Mouse (Mus musculus) kidney, postnatal 14 days (tissue): ENCODE data around the gene Sh2d1b1.

Source experiments
- DNase-seq: peaks from one replicate; pipeline ENCODE4 v3.0.0; 2022; ENCODE audit warnings: mixed read lengths

Gene Sh2d1b1

GRCm38 (mm10) chr1:170325277-170325676 lies 48.2 kb downstream of the Sh2d1b1 start:
- no peak for DNase-seq

DNA sequence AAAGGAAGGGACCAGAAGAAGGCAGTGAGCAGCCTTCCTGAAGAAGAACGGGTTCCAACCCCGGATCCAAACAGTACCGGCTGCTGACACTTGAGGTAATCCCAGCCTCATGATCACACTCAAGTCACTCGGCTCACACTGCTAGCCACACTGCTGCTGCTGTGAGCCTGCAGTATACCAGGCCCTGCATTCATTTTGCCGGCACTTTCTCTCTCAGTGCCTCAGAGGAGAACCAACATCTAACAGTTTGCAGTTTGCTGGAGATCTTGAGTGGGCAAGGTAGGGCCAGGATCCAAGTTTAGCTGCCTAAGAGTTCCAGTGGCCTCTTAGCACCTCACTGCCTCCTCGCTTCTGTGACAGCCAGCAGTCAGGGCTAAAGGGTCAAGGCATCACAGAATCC lies 54.8 kb downstream of the Sh2d1b1 start:
- no peak for DNase-seq

DNA sequence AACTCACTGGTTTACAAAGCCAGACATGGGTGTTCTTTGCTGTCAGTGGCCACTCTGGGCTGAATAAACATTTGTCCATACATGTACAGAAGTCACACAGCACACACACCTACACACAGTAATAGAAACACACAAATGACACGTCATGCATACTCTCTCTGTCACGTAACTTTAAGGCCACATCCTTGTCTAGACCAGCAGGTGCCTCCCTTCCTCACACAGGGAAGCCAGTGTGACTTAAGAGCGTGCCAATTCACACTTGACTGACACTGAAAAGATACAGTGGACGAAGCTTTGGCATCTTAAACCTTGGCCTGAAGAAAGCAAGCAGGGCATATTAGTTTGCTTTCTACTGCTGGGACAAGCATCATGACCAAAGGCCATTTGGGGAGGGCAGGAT lies 55.7 kb downstream of the Sh2d1b1 start:
- DNase-seq = no peak
